Mouse (Mus musculus): ENCODE measurements at regions not wholly inside any gene's neighbourhood (a gene's known extent, or its start where the extent isn't known, plus 50 kb on each side); places are given as distances from the start of the nearest gene placed in this dataset.
A peak's percentile ranks its signal among the peaks of the same experiment; 100 is the strongest.

DNA sequence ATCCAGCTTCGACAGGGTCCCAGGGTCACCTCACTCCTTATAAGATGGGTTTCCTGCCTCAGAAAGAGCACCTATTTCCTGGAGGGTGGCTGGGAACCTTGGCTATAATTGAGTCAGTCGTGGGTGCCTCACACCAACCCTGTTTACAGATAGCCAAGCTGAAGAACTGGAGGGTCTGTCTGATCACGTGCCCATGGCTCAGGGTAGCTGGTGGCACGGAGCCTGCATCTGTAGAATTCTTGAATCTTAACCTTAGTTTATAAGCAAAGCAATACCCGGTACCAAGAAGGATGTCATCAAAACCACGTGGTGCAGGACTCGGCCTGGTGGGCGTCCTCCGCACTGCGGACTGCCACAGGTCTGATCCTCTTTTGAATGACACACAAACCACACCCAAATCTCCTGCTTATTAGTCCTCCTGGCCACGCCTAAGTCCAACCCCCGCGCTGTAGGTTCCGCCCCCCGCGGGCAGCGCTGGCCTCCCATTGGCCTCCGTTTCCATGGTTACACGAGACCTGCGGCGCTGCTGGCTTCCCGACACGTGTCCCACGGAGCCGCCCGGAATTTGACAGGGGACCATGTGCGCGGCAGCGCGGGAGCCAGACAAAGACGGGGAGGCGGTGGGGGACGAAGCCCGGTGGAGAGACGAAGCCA lies 49.9 kb upstream of the Cstad start:
- Histone ChIP-seq H3K27ac (ENCODE audit: low read depth) (no peak overlapping the region; the same call in 1 of the 2 replicates), H3K9ac (no peak overlapping the region), H3K4me3 (ENCODE audit: low read depth, low read length) (peak overlapping the region; percentile 8; the same call in 1 of the 2 replicates), H3K36me3 (ENCODE audit: insufficient read depth) (no peaks in the 10 kb centered on the region), H3K4me2 (peak overlapping the region; percentile 56), H3K27me3 (ENCODE audit: insufficient read depth, low read length) (no peaks in the 10 kb centered on the region), H3K9me3 (ENCODE audit: low read depth, low read length) (no peaks in the 10 kb centered on the region), H3K4me1 (ENCODE audit: insufficient read depth) (peaks cover 8% of the 10 kb centered on the region)
- TF ChIP-seq CTCF (IDR thresholded peaks at IDR 0.05; ENCODE audit: low read depth): no peak
- ATAC-seq (ENCODE audit: insufficient read depth) (peak; percentile 92), DNase-seq (peak; percentile 98)
- 1% methylated on average over 35 of the region's 35 CpGs for WGBS
